Mouse (Mus musculus): ENCODE measurements around the gene Mogs. TPM values are rescaled to one million over a fixed set of nuclear protein-coding genes. Genes with fewer than 3 reads are reported as not detected.

Mogs gene
- polyA plus RNA-seq, 1 experiment, result 32.5 TPM

DNA sequence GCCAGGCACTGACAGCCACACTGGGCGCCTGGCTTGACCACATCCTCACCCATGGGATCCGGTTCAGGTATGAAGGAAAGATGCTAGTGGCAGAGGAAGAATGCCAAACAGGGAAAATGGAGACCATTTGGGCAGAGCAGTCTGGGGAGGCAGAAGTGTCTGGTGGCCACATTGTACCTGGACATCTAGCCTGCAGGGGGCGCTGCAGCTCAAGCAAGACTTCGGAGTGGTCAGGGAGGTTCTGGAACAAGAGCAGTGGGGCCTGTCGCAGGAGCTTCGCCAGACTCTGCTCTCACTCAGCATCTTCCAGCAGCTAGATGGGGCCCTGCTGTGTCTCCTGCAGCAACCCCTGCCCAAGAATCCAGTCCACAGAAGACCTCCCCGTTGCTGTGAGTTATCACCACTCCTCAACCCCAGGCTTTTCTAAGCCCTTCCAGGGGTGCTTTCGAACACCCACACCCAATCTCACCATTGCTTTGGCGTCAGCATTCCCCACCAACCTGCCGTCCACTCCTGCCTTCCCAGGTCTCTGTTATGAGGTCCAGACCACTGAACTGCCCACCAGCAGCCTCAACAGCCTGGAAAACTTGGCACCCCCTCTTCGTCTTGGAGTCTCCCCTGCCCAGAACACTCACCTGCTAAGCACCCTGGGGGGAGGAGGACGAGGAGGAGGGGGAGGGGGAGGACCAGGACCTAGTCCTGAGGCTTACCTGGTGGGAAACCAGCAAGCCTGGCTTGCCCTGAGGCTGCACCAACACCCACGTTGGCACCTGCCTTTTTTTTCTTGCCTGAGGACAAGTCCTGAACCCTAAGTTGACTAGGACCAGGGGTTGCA is 7.5 kb upstream of the Mogs start:
- Histone ChIP-seq H3K79me2 (ENCODE audit: control insufficient read depth, insufficient read depth) (peaks cover 34% of the 10 kb centered on the region), H3K79me3 (ENCODE audit: low read depth) (peaks cover 13% of the 10 kb centered on the region), H3ac (ENCODE audit: control insufficient read depth, insufficient read length, low read depth) (peak overlapping the region; percentile 24), H3K4me3 (ENCODE audit: insufficient read depth, poor library complexity, severe bottlenecking) (peak overlapping the region; percentile 92), H3K27me3 (ENCODE audit: control insufficient read depth, insufficient read depth, insufficient read length) (no peaks in the 10 kb centered on the region), H3K36me3 (ENCODE audit: control insufficient read depth, insufficient read depth) (peaks cover 20% of the 10 kb centered on the region)
- peak; percentile 83 for TF ChIP-seq CTCF (IDR thresholded peaks at IDR 0.05; ENCODE audit: control insufficient read depth, insufficient read depth, insufficient read length)
- no peak for TF ChIP-seq MYOD1 (IDR thresholded peaks at IDR 0.05; ENCODE audit: control insufficient read depth, insufficient read length, low read depth)

DNA sequence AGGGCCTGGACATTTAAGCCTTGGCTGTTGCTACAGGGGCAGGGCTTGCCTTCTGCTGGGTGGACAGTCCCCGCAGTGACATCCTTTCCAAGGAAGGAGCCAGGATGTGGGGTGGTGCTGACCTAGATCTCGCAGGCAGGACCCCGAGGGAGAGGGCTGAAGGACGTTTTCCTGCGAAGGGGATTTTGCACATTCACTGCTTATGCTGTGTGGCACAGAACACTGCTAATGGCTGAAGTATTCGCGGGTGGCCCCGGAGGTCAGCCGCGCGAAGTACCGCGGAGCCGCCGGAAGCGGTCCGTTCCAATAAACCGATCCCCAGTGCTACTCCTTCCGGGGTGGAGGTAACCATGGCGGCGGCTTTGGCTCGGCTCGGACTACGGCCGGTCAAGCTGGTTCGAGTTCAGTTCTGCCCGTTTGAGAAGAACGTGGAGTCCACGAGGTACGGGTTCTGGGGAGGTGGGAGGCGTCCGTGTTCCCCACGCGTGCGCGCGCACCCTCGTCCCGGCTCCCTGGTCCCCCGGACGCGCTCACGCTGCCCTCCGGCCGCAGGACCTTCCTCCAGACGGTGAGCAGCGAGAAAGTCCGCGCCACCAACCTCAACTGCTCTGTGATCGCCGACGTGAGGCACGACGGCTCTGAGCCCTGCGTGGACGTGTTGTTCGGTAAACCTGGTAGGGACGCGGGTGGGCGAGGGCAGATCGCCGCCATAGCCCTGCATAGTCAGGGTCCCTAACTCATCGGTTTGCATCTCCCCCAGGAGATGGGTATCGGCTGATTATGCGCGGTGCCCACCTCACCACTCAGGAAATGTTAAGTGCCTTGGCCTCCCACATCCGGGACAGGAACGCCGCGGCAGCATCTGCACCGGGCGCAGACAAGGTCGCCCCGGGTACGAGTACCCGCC is 6.3 kb upstream of the Mogs start, which contains the start of gene Mrpl53:
Gene Mrpl53 (plus strand): TSS at position 279 of the 907 bp plus-strand sequence.
- Histone ChIP-seq H3ac (ENCODE audit: control insufficient read depth, insufficient read length, low read depth) (peak within 1 kb of the TSS; percentile 88), H3K36me3 (ENCODE audit: control insufficient read depth, insufficient read depth) (peaks cover 20% of the 10 kb centered on the region), H3K79me2 (ENCODE audit: control insufficient read depth, insufficient read depth) (peaks cover 35% of the 10 kb centered on the region), H3K27me3 (ENCODE audit: control insufficient read depth, insufficient read depth, insufficient read length) (no peaks in the 10 kb centered on the region), H3K79me3 (ENCODE audit: low read depth) (peaks cover 13% of the 10 kb centered on the region), H3K4me3 (ENCODE audit: insufficient read depth, poor library complexity, severe bottlenecking) (peak within 1 kb of the TSS; percentile 92)
- TF ChIP-seq MAX (IDR thresholded peaks at IDR 0.05) (peak; percentile 50), MYOG (IDR thresholded peaks at IDR 0.05; ENCODE audit: control insufficient read depth, extremely low read depth, insufficient read length) (no peak)

DNA sequence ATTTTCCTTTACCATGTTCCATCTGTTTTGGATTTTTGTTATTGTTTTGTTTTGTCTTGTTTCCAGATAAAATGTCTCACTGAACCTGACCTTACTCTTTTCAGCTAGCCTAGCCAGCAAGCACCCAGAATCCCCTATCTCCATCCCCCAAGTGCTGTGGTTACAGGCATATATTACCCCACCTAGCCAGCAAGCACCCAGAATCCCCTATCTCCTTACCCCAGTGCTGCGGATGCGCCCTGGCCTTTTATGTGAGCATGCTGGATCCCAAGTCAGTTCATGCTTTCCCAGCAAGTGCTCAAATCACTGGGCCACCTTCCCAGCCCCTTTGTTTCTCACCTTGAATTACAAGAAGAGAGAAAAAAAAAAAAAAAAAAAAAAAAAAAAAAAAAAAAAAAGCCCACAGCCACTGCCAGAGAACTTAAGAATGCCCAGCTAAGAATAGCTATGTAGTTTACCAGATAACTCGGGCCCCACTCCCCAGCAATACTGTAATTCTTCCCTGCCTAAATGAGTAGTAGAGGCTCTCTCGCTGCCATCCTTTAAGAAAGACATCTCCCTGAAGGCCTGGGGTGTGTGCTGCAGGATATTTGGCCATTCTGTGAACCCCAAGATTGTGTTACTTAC is 3.7 kb upstream of the Mogs start:
- H3K79me3 ChIP-seq (ENCODE audit: low read depth), result peaks cover 25% of the 10 kb centered on the region
- no peak for TF ChIP-seq FOSL1 (IDR thresholded peaks at IDR 0.05; ENCODE audit: insufficient read depth, low read length, poor library complexity, severe bottlenecking)
- TF ChIP-seq CTCF (IDR thresholded peaks at IDR 0.05; ENCODE audit: control insufficient read depth, insufficient read depth, insufficient read length), result no peak
- TF ChIP-seq MAX (IDR thresholded peaks at IDR 0.05), result no peak
- H3K4me3 ChIP-seq (ENCODE audit: insufficient read depth, poor library complexity, severe bottlenecking), result no peak overlapping the region
- H3ac ChIP-seq (ENCODE audit: control insufficient read depth, insufficient read length, low read depth), result no peak overlapping the region
- H3K36me3 ChIP-seq (ENCODE audit: control insufficient read depth, insufficient read depth), result peaks cover 21% of the 10 kb centered on the region
- no peaks in the 10 kb centered on the region for H3K27me3 ChIP-seq (ENCODE audit: control insufficient read depth, insufficient read depth, insufficient read length)
- H3K79me2 ChIP-seq (ENCODE audit: control insufficient read depth, insufficient read depth), result peaks cover 58% of the 10 kb centered on the region

GRCm38 (mm10) chr6:83115682-83116372 is 531 bp downstream of the Mogs start:
- H3K79me2 ChIP-seq (ENCODE audit: control insufficient read depth, insufficient read depth), result peaks cover 63% of the 10 kb centered on the region
- peak overlapping the region; percentile 92 for H3ac ChIP-seq (ENCODE audit: control insufficient read depth, insufficient read length, low read depth)
- H3K27me3 ChIP-seq (ENCODE audit: control insufficient read depth, insufficient read depth, insufficient read length), result no peaks in the 10 kb centered on the region
- no peak for TF ChIP-seq USF1 (IDR thresholded peaks at IDR 0.05; ENCODE audit: low read depth)
- TF ChIP-seq MAX (IDR thresholded peaks at IDR 0.05), result no peak
- no peak for TF ChIP-seq MYOD1 (IDR thresholded peaks at IDR 0.05; ENCODE audit: control insufficient read depth, insufficient read length, low read depth)
- no peak for TF ChIP-seq FOSL1 (IDR thresholded peaks at IDR 0.05; ENCODE audit: insufficient read depth, low read length, poor library complexity, severe bottlenecking)
- TF ChIP-seq CTCF (IDR thresholded peaks at IDR 0.05; ENCODE audit: control insufficient read depth, insufficient read depth, insufficient read length), result no peak
- TF ChIP-seq CEBPB (IDR thresholded peaks at IDR 0.05; ENCODE audit: low read depth), result no peak
- TF ChIP-seq MYOG (IDR thresholded peaks at IDR 0.05; ENCODE audit: control insufficient read depth, extremely low read depth, insufficient read length), result no peak
- peaks cover 36% of the 10 kb centered on the region for H3K36me3 ChIP-seq (ENCODE audit: control insufficient read depth, insufficient read depth)
- peaks cover 24% of the 10 kb centered on the region for H3K79me3 ChIP-seq (ENCODE audit: low read depth)
- peak overlapping the region; percentile 86 for H3K4me3 ChIP-seq (ENCODE audit: insufficient read depth, poor library complexity, severe bottlenecking)

DNA sequence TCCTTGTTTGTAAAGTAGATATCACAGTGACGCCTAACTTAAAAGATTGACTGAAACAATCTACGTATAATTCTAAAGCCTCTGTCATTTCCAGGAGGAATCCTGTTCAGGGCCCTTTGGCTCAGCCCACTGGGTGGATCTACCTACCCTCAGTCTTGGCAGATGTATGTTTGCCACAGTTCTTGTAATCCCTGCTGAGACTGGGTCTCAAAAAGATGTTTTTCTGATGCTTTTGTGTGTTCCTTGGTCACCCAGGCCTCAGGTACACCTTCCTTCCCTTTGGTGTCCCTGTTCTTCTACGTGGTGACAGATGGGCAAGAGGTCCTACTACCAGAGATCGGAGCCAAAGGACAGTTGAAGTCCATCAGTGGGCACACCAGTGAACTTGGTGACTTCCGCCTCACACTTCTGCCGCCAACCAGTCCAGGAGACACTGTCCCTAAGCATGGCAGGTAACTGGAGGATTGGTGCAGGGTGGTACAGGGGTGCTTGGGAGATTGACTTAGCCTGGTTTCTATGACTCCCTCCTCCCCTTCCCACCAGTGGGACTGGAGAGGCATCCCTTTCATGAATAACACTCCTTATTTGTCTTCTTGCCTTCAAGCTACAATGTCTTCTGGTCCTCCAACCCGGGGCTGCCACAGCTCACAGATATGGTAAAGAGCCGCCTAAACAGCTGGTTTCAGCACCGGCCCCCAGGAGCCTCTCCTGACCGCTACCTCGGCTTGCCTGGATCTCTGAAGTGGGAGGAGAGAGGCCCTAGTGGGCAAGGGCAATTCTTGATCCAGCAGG is 1.3 kb downstream of the Mogs start:
- H3K36me3 ChIP-seq (ENCODE audit: control insufficient read depth, insufficient read depth), result peaks cover 29% of the 10 kb centered on the region
- peak overlapping the region; percentile 86 for H3K4me3 ChIP-seq (ENCODE audit: insufficient read depth, poor library complexity, severe bottlenecking)
- peak overlapping the region; percentile 92 for H3ac ChIP-seq (ENCODE audit: control insufficient read depth, insufficient read length, low read depth)
- H3K27me3 ChIP-seq (ENCODE audit: control insufficient read depth, insufficient read depth, insufficient read length), result no peaks in the 10 kb centered on the region
- H3K79me2 ChIP-seq (ENCODE audit: control insufficient read depth, insufficient read depth), result peaks cover 62% of the 10 kb centered on the region
- H3K79me3 ChIP-seq (ENCODE audit: low read depth), result peaks cover 24% of the 10 kb centered on the region
- TF ChIP-seq FOSL1 (IDR thresholded peaks at IDR 0.05; ENCODE audit: insufficient read depth, low read length, poor library complexity, severe bottlenecking) (no peak), MAX (IDR thresholded peaks at IDR 0.05) (no peak)
